Mouse (Mus musculus): ENCODE results near the gene Usf3.

- TF ChIP-seq CTCF (IDR thresholded peaks at IDR 0.05; ENCODE audit: borderline replicate concordance, extremely low read depth, insufficient read depth, insufficient read length) (no peak), POLR2A (IDR thresholded peaks at IDR 0.05; ENCODE audit: borderline replicate concordance, extremely low read depth, insufficient read depth, insufficient read length, poor library complexity, severe bottlenecking) (no peak)
Measured at GRCm38 (mm10) chr16:44243323-44243722, 70.3 kb downstream of the Usf3 start.
